Mouse (Mus musculus): ENCODE measurements at regions not wholly inside any gene's neighbourhood (a gene's known extent, or its start where the extent isn't known, plus 50 kb on each side); places are given as distances from the start of the nearest gene placed in this dataset.
"Not testable (repeated sequence)": the region's sequence is repeated elsewhere in the genome, so short reads cannot be mapped to it uniquely, and the experiment has no call there.

DNA sequence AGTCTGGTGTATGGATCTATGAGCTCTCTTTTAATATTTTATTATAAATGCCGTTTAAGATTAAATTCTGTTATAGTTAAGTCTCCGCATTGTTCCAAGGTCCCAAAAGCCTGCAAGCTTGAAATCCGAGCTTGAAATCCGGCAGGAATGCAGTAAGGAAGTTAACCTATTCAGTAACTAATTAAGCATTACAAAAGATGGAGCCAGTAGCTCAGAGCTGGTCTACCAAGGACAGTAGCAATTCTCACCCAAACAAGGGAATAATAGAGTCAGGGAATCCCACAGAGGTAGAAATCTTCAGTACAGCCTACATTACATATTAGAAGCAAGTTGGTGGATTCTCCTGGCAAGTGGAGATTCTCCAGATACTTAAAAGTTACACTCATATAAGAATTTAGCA is 325.0 kb downstream of the Phf3 start:
- not testable (repeated sequence) for DNase-seq (ENCODE audit: low read depth, low spot score)

DNA sequence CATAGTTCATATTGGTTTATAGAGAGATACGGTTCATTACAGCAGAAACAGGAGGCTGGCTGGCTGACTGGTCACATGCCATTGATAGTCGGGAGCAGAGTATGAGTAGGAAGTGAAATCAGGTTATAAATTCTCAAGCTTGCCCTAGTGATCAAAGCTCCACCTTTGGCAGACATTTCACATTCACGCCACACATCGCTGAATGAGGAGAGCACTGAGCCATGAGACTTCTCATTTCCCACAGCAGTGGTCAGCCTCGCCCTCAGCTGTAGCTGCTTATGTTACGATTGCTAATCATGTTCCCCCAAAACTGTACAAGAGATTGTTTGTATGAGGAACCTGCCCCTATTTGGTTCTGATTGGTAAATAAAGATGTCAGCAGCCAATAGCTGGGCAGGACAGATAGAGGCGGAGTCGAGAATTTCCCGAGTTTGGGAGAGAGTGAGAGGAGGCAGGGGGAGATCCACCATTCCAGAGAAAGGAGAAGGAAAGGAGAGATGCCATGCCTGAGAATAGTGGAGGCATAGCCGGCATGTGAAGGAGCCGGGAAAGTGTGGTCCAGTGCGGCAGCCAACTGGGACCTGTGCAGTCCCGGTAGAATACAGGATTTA is 333.5 kb downstream of the Phf3 start:
- no peak for DNase-seq (ENCODE audit: low read depth, low spot score)

DNA sequence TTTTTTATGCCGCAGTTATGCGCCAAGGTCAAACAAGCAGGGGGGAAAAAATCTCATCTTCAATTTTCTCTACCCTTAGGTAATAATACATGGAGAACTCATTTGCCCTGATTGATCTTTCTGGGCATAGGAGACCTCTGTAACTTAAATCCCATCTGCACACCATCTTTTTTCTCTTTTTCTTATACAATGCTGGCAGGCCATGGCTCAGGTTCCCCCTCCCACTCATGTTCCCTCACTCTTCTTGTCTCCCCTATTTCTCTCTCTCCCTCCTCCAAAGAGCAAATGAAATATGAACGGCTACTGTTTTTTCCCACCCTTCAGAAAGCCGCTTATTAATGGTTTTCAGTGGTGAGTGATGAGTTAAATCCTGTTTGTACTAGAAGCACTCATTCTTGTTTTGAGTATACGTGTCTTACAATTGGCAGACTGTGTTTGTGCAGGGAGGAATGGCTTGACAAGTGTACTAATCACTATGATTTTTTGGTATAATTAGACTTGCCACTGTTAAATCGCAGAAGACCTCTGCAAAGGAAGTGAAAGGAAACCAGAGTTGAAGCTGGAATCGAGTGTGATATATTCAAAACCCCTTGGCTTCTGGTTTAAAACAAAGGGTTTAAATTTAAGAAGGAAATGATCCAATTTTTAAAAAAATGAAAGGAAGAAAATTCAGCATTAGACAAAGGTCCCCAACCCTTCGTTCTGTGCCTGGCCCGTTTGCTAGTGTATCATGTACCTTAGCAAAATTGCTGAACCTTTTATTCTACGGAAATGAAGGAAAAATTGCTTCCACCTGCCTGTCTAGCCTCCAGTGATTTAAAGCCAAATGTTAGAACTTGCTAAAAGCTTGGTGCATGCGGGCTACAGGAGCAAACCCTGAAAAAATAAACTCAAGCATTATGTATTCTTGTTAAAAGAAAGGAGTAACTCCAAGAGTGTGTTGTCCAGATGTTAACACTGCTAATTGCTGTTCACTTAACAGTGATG is 336.4 kb downstream of the Phf3 start:
- no peak for DNase-seq (ENCODE audit: low read depth, low spot score)

DNA sequence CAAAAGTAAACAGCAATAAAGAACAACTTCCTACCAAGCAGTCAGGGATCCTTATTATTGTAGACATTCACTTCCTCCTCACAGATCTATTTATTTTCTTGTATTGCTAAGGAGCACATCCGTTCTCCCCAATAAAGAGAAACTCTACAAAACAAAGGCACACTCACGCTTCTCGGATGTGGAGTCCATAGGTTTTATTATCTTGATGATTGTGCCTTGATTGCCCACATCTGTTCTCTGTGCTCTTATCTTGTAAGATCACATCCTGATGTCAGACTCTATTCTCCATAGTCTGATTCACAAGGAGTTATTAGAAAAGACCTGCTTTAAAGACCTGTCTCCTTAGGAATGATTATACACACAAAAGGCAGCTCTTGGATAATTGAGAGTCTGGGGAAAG is 356.4 kb downstream of the Phf3 start:
- DNase-seq (ENCODE audit: low read depth, low spot score): no peak

DNA sequence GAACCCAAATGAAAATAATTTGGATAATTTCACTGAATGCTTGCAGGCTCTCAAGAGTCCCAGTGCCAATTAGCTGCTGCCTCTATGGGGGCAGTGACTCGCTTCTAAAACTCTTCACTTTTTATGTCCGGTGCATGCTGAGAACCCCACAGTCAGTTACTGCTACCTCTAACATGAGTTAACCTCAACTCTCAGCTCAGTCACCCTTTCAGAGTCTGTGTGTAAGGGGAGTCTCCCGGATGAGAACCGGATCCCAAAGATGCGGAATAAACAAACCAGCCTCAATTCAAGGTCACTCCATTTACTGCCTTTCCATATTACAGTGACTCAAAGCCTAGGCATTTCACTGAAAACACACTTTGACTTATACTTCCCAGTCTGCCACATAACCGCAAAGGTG is 357.9 kb downstream of the Phf3 start:
- no peak for DNase-seq (ENCODE audit: low read depth, low spot score)

DNA sequence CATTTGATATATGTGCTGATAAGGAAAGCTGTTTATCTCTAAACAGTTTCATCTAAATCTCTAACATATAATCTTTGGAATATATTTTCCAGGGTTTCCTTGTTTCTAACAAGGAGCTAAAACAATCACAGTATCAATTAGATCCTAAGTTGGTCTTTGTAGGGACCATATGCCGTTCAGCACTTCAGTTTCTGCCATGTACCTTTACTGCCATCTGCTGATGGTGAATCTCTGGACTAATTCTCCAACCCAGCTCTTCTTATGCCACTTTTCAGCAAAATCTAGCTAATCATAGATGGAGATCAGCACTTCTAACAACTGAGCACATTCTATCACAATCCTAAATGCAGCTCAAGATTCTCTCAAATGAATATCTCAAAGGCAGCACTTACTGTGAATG is 370.5 kb downstream of the Phf3 start:
- no peak for DNase-seq (ENCODE audit: low read depth, low spot score)

DNA sequence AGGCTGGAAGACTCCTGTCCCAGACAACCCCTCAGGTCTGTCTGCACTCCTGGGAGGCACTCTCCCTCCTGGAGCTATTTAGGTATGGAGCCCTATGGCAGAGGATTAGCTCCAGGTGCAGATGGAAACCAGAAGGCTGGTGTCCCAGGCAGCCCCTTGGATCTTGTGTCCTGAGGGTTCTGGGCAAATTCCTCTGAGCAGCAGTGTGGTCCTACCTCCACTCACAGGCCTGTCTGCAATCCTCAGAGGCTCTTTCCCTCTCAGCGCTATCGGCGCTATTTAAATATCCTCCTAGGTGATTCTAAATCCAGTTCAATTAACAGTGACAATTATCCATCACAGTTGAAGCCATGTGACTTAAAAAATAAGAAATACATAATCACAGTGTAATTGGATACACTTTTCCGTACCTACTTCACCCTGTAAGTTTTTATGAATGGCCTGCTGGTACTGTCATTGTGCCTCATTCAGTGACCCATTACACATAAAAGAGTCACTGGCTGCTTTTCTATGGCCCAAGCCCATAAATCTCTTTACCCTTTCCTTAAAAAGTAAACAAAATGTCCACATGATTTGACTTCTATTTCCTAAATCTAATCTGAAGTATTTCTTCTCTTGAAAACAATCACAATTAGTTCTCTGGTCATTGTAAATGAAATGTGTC is 413.3 kb downstream of the Phf3 start:
- no peak for DNase-seq (ENCODE audit: low read depth, low spot score)

DNA sequence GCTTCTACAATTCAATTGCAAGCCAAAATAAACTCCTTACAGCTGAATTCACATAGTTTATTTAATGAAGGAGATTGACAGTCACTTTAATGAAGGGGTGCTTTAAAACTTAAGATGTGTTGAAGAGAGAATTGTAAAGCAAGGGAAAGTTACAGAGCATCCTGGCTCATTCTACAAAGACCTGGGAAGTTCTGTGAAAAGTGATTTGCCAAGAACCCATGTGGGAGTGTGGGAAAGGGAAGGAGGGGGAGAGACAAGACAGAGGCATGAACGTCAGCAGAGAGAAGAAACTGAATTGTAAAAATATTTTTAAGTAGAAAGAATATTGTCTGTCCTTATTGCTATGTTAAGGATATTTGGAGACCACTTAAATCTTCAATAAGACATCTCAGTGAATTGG is 435.8 kb downstream of the Phf3 start:
- DNase-seq (ENCODE audit: low read depth, low spot score): no peak

DNA sequence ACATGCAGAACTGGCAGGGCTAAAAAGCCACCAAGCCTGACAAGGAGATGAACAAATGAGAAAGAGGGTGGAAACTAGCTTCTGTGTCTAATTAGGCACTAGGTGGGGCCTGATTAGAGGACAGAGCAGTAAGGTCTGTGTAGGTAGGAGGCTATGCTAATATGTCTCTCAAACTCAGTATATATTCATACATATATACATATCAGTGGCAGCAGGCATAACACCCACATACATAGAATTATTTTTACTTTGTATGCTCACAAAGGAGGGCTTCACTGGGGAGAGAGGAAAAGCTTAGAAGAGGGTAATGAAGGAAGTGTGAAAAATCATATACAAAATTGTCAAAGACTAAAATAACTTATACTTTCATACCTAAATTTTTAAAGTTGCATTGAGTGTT is 457.1 kb downstream of the Phf3 start:
- no peak for DNase-seq (ENCODE audit: low read depth, low spot score)

DNA sequence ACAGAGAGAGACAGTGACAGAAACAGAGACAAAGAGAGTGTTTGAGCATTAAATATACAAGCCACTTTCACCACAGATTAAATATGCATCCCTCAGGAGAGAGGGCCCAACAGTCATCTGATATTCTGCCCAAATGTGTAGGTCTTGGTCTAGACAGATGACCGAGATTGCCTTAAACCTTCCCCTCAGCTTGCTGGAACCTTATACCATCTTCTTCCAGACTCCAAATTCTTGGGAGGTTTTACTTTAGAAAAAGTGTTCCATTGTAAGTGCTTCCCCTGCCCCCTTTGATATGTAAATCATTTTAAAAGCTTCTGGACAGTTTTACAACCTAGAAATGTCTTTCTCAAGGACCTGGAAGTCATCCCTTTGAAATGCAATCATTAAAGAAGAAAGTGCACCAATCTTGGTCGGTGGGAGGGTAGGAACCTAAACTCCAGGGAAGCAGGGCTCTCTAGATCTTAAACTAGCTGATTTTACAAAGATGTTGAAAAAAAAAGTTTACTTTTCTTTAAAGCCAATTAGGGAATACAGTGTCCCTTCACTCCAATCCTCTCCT is 458.8 kb downstream of the Phf3 start:
- no peak for DNase-seq (ENCODE audit: low read depth, low spot score)
